Mouse (Mus musculus) mesoderm, embryonic 11.5 days (tissue): ENCODE data around the gene Prcd.
"Not testable (repeated sequence)": the region's sequence is repeated elsewhere in the genome, so short reads cannot be mapped to it uniquely, and the experiment has no call there.

Experiments
- DNase-seq: peaks from one replicate; pipeline ENCODE4 v3.0.0-alpha.2; 2012; ENCODE audit warnings: low read depth, low spot score

Prcd gene

GRCm38 (mm10) chr11:116653234-116653633, at the start of gene Prcd:
TSS of gene Prcd (plus strand) at chr11:116653534.
- no peak for DNase-seq

GRCm38 (mm10) chr11:116604097-116604496, 49.2 kb upstream of the Prcd start:
- no peak for DNase-seq

GRCm38 (mm10) chr11:116607717-116608116, 45.6 kb upstream of the Prcd start:
- DNase-seq: no peak

GRCm38 (mm10) chr11:116609965-116610630, 43.2 kb upstream of the Prcd start:
- no peak for DNase-seq

GRCm38 (mm10) chr11:116611168-116611567, 42.2 kb upstream of the Prcd start:
- DNase-seq: not testable (repeated sequence)

GRCm38 (mm10) chr11:116611883-116612282, 41.5 kb upstream of the Prcd start:
- DNase-seq: no peak

- DNase-seq: no peak
Measured at GRCm38 (mm10) chr11:116612554-116612953, 40.8 kb upstream of the Prcd start.

- no peak for DNase-seq
Measured at GRCm38 (mm10) chr11:116613234-116613633, 40.1 kb upstream of the Prcd start.

- peak; percentile 37 for DNase-seq
Measured at GRCm38 (mm10) chr11:116615735-116616437, 37.4 kb upstream of the Prcd start.

- DNase-seq: no peak
Measured at GRCm38 (mm10) chr11:116616438-116617118, 36.8 kb upstream of the Prcd start.

- DNase-seq: no peak
Measured at GRCm38 (mm10) chr11:116617641-116618040, 35.7 kb upstream of the Prcd start.

- DNase-seq: no peak
Measured at GRCm38 (mm10) chr11:116618666-116619065, 34.7 kb upstream of the Prcd start.

- no peak for DNase-seq
Measured at GRCm38 (mm10) chr11:116619156-116619555, 34.2 kb upstream of the Prcd start.

GRCm38 (mm10) chr11:116619561-116619960, 33.8 kb upstream of the Prcd start:
- no peak for DNase-seq

GRCm38 (mm10) chr11:116620073-116620472, 33.3 kb upstream of the Prcd start:
- no peak for DNase-seq

GRCm38 (mm10) chr11:116620559-116621253, 32.6 kb upstream of the Prcd start:
- DNase-seq: no peak

- peak; percentile 58 for DNase-seq
Measured at GRCm38 (mm10) chr11:116621258-116621704, 32.1 kb upstream of the Prcd start.

GRCm38 (mm10) chr11:116623281-116624124, 29.8 kb upstream of the Prcd start:
- DNase-seq: no peak

GRCm38 (mm10) chr11:116624131-116624832, 29.1 kb upstream of the Prcd start:
- DNase-seq: peak; percentile 82
